Mouse (Mus musculus) lung, embryonic 14.5 days (tissue): ENCODE data around the gene Map6d1. TPM values are rescaled to one million over a fixed set of nuclear protein-coding genes. Genes with fewer than 3 reads are reported as not detected.
A peak's percentile ranks its signal among the peaks of the same experiment; 100 is the strongest.

Experiments used
- ATAC-seq: fragments of 200-750 bp; cut with Nextera tagmentation; 2 replicates; pipeline ENCODE4 v1.8.0; 2017; ENCODE audit warnings: mild to moderate bottlenecking, moderate TSS enrichment, moderate library complexity; ENCODE audit not compliant: insufficient read depth
- DNase-seq: peaks from one replicate; pipeline ENCODE4 v3.0.0-alpha.2; 2015
- H3K27ac ChIP-seq: fragments of 300-500 bp; sonication (generic); 2 replicates; pipeline ENCODE4 v1.5.1; 2014; ENCODE audit warnings: low read depth, mild to moderate bottlenecking, moderate library complexity
- H3K27me3 ChIP-seq: fragments of 300-500 bp; sonication (generic); 2 replicates; pipeline ENCODE4 v1.6.1; 2014; ENCODE audit warnings: low read length, control low read depth; ENCODE audit not compliant: insufficient read depth
- H3K36me3 ChIP-seq: fragments of 300-500 bp; sonication (generic); 2 replicates; pipeline ENCODE4 v1.6.1; 2014; ENCODE audit warnings: control low read depth; ENCODE audit not compliant: insufficient read depth
- H3K4me1 ChIP-seq: fragments of 300-500 bp; sonication (generic); 2 replicates; pipeline ENCODE4 v1.6.1; 2014; ENCODE audit warnings: antibody characterized with exemption, control low read depth; ENCODE audit not compliant: insufficient read depth
- H3K4me2 ChIP-seq: fragments of 300-500 bp; sonication (generic); 2 replicates; pipeline ENCODE4 v1.6.1; 2014; ENCODE audit warnings: mild to moderate bottlenecking
- H3K4me3 ChIP-seq: fragments of 300-500 bp; sonication (generic); 2 replicates; pipeline ENCODE4 v1.5.1; 2014; ENCODE audit warnings: low read depth, low read length
- H3K9ac ChIP-seq: fragments of 300-500 bp; sonication (generic); 2 replicates; pipeline ENCODE4 v1.6.1; 2014
- H3K9me3 ChIP-seq: fragments of 300-500 bp; sonication (generic); 2 replicates; pipeline ENCODE4 v1.6.1; 2016; ENCODE audit warnings: low read depth, low read length, control low read depth
- CTCF ChIP-seq: IDR thresholded peaks from 2 replicates; pipeline ENCODE4 v1.5.1; 2016; ENCODE audit warnings: antibody characterized with exemption, low read depth
- WGBS: fragments of 180-500 bp; shearing (Covaris S2); extraction: QIAGEN DNeasy Blood & Tissue Kit; methylation state at CpG from one replicate; pipeline ENCODE4 v1.1.7; 2014; 5-methylcytosine and 5-hydroxymethylcytosine counted together
- polyA plus RNA-seq: library from polyadenylated mRNA; unstranded; fragments of >200 nt; fragmentation: Nextera tagmentation; extraction: Ambion mirVana; gene quantifications from 2 replicates; pipeline ENCODE4 v1.2.1, GENCODE M21; 2014

Map6d1 gene
- polyA plus RNA-seq: 0.70 and 0.71 TPM in 2 replicates

DNA sequence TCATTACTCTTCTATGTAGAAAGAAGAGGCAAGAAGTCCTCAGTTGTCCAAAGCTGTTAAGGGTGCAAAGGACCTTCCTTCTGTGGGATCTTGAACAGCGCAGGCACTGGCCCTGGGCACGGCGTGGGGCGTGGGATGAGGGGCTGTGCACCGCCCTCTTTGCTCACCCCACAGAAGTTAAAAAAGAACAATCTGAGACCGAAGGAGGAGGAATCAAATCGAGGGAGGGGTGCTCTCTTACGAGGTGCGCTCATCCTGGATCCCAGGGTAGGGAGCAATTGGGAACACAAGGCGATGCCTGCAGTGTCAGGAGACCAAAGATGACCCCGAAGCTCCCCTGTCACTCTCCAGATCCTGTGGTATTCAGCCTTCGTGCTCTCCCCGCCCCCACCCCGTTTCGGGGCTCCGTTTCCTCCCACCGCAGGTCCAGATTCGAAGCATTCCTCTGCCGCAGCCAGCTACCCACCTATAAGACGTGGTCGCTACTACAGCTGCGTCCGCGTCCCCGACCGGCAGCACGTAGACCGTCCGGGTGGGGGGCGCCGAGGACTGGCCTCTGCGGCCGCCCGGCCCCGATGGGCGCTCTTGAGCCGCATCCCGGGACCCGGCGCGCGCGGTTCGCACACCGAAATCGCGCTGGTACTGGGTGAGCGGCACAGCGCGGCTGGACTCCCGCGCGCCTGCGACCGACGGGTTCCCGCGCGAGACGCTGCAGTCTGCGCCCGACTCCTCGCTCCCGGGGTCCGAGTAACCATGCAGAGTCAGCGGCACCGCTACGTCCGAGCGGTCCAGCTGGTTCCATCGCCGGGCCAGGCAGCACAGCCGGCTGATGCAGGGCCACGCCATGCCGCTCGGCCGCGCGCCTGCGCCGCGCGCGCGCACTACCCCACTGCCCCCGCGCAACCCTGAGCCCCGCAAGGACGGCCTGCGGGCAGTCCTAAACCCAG lies at the start of gene Map6d1:
Map6d1 (minus strand) TSS at position 891 of the 947 bp plus-strand sequence.
- no peak for TF ChIP-seq CTCF
- ATAC-seq (peak; percentile 81), DNase-seq (peak; percentile 71)
- under 1% methylated on average over 88 of the region's 90 CpGs for WGBS
- Histone ChIP-seq H3K4me2 (peak within 1 kb of the TSS; percentile 86), H3K4me1 (no peaks in the 10 kb centered on the region), H3K27ac (no peak within 1 kb of the TSS), H3K9me3 (no peaks in the 10 kb centered on the region), H3K36me3 (no peaks in the 10 kb centered on the region), H3K9ac (peak within 1 kb of the TSS; percentile 63), H3K4me3 (peak within 1 kb of the TSS; percentile 65), H3K27me3 (0 out of 2 replicates have a peak, but pooled peaks cover 3% of the 10 kb centered on the region)

GRCm38 (mm10) chr16:20280238-20280637 lies 39.1 kb upstream of the Map6d1 start:
- H3K36me3 ChIP-seq: peaks cover 62% of the 10 kb centered on the region
- H3K4me2 ChIP-seq: no peak overlapping the region
- TF ChIP-seq CTCF: no peak
- H3K4me1 ChIP-seq: no peaks in the 10 kb centered on the region
- ATAC-seq: no peak
- H3K4me3 ChIP-seq: no peak overlapping the region
- H3K27me3 ChIP-seq: no peaks in the 10 kb centered on the region
- no peak overlapping the region for H3K27ac ChIP-seq
- DNase-seq: no peak
- H3K9me3 ChIP-seq: no peaks in the 10 kb centered on the region
- no peak overlapping the region for H3K9ac ChIP-seq
- WGBS: 70% methylated on average over 4 of the region's 4 CpGs

DNA sequence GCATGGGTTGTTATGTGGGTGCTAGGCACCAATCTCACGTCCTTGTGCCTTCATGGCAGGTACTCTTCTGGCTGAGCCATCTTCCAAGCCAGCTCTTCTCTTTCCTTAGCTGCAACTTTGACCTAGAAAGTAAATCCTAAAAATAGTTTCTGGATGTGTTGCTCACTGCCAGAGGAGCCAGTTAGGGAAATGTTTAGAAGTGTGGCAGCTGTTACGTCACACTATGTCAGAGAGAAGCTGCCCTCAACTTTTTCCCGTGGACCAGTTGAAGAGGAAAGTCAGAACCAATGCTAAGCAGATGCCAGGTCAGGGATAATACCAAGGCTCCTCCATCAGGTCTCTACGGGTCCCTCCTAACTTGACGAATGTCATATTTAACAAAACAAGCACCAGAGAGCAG lies 38.2 kb upstream of the Map6d1 start:
- TF ChIP-seq CTCF: no peak
- Histone ChIP-seq H3K4me3 (no peak overlapping the region), H3K27ac (no peak overlapping the region), H3K9me3 (no peaks in the 10 kb centered on the region), H3K4me1 (no peaks in the 10 kb centered on the region), H3K4me2 (no peak overlapping the region), H3K27me3 (no peaks in the 10 kb centered on the region), H3K36me3 (peaks cover 53% of the 10 kb centered on the region), H3K9ac (no peak overlapping the region)
- ATAC-seq: no peak
- WGBS: 82% methylated on average over 5 of the region's 5 CpGs
- no peak for DNase-seq

- Histone ChIP-seq H3K4me1 (peaks cover 2% of the 10 kb centered on the region; the same call in 1 of the 2 replicates), H3K9ac (no peak overlapping the region), H3K4me2 (no peak overlapping the region), H3K27me3 (no peaks in the 10 kb centered on the region), H3K36me3 (no peaks in the 10 kb centered on the region), H3K9me3 (no peaks in the 10 kb centered on the region), H3K27ac (no peak overlapping the region), H3K4me3 (no peak overlapping the region)
- no peak for TF ChIP-seq CTCF
- DNase-seq: no peak
- ATAC-seq: no peak
- 7% methylated on average over 3 of the region's 3 CpGs for WGBS
Measured at GRCm38 (mm10) chr16:20272994-20273393, 31.8 kb upstream of the Map6d1 start.

- Histone ChIP-seq H3K27ac (no peak overlapping the region), H3K9ac (no peak overlapping the region), H3K4me1 (peaks cover 2% of the 10 kb centered on the region; the same call in 1 of the 2 replicates), H3K9me3 (no peaks in the 10 kb centered on the region), H3K27me3 (no peaks in the 10 kb centered on the region), H3K4me3 (no peak overlapping the region), H3K4me2 (no peak overlapping the region), H3K36me3 (no peaks in the 10 kb centered on the region)
- no peak for DNase-seq
- no peak for TF ChIP-seq CTCF
- ATAC-seq: no peak
- 75% methylated on average over 4 of the region's 4 CpGs for WGBS
Measured at GRCm38 (mm10) chr16:20271339-20271738, 30.2 kb upstream of the Map6d1 start.

DNA sequence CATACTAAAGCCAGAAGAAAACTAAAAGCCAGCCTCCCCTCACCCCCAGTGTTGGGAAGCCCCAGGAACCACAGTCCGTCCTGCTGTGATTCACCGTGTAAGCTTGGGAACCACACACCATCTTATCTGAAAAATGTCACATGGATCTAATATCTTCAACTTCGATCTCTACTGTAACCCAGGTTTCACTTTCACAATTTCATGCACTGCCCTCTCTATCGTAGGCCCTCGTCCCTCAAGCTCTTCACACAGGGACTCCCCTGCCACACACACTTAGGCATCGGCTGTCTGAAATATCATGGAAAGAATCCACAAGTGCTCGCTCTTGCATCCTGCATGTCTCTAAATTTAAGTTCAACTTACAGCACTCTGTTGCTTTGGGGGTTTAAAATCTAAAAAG lies 23.9 kb upstream of the Map6d1 start:
- Histone ChIP-seq H3K27ac (no peak overlapping the region), H3K4me2 (no peak overlapping the region), H3K9me3 (no peaks in the 10 kb centered on the region), H3K9ac (no peak overlapping the region), H3K27me3 (no peaks in the 10 kb centered on the region), H3K4me3 (no peak overlapping the region), H3K36me3 (no peaks in the 10 kb centered on the region), H3K4me1 (no peaks in the 10 kb centered on the region)
- no peak for TF ChIP-seq CTCF
- WGBS: 67% methylated on average over 7 of the region's 7 CpGs
- no peak for DNase-seq
- ATAC-seq: no peak

GRCm38 (mm10) chr16:20257926-20258325 lies 16.8 kb upstream of the Map6d1 start:
- DNase-seq: no peak
- Histone ChIP-seq H3K4me1 (no peaks in the 10 kb centered on the region), H3K9me3 (no peaks in the 10 kb centered on the region), H3K9ac (no peak overlapping the region), H3K27ac (no peak overlapping the region), H3K4me2 (no peak overlapping the region), H3K36me3 (no peaks in the 10 kb centered on the region), H3K4me3 (no peak overlapping the region), H3K27me3 (no peaks in the 10 kb centered on the region)
- TF ChIP-seq CTCF: no peak
- no peak for ATAC-seq
- WGBS: 80% methylated on average over 5 of the region's 5 CpGs
